Mouse (Mus musculus): ENCODE results near the gene 9130008F23Rik. TPM values are rescaled to one million over a fixed set of nuclear protein-coding genes. Genes with fewer than 3 reads are reported as not detected.

Gene 9130008F23Rik
- polyA plus RNA-seq (2012; rRNA removed) (0.28 and 0.55 TPM in 2 replicates), polyA plus RNA-seq (2014; fragmentation: Nextera tagmentation; extraction: Ambion mirVana) (0.08 and 0.48 TPM in 2 replicates)

- TF ChIP-seq CTCF (IDR thresholded peaks at IDR 0.05; ENCODE audit: low read depth) (no peak), EP300 (IDR thresholded peaks at IDR 0.05; ENCODE audit: low read depth) (no peak)
- peaks cover 0 to 4% of the 10 kb centered on the region in 2 experiments; a peak in 2 of 4 replicates for H3K4me1 ChIP-seq (replicated peaks; ENCODE audit: control insufficient read depth in 2 of 2, insufficient read depth in 2 of 2, low read length in 1 of 2)
- WGBS (ENCODE audit: insufficient replicate concordance): under 1% methylated on average over 40 of the region's 40 CpGs
Measured at GRCm38 (mm10) chr17:40879924-40880691, at the start of gene 9130008F23Rik. Gene 9130008F23Rik, minus strand, starts transcription at chr17:40880559.

GRCm38 (mm10) chr17:40915499-40915898 lies 35.1 kb upstream of the 9130008F23Rik start:
- Histone ChIP-seq H3K4me3 (ENCODE audit: insufficient read depth in 1 of 2, low read depth in 2 of 2, low read length in 2 of 2) (no peak overlapping the region), H3K27me3 (ENCODE audit: control insufficient read depth, insufficient read depth, low read length) (no peaks in the 10 kb centered on the region), H3K4me1 (replicated peaks; ENCODE audit: control insufficient read depth in 2 of 2, insufficient read depth in 2 of 2, low read length in 1 of 2) (no peaks in the 10 kb centered on the region), H3K9ac (replicated peaks) (no peak overlapping the region), H3K27ac (no peak overlapping the region), H3K36me3 (replicated peaks; ENCODE audit: control insufficient read depth, insufficient read depth, low read depth) (no peaks in the 10 kb centered on the region), H3K4me2 (ENCODE audit: low read depth) (no peak overlapping the region), H3K9me3 (ENCODE audit: control insufficient read depth, low read length) (no peaks in the 10 kb centered on the region)
- 77% methylated on average over 1 of the region's 2 CpGs for WGBS (ENCODE audit: insufficient replicate concordance)
- ATAC-seq (ENCODE audit: insufficient read depth) (no peak), DNase-seq (ENCODE audit: low read depth in 3 of 3, low spot score in 3 of 3) (no peak)
- TF ChIP-seq EP300 (IDR thresholded peaks at IDR 0.05; ENCODE audit: low read depth) (no peak), CTCF (IDR thresholded peaks at IDR 0.05; ENCODE audit: low read depth) (no peak)

More at GRCm38 (mm10) chr17:40879924-40880691, at the start of gene 9130008F23Rik:
- no peaks in the 10 kb centered on the region for H3K9me3 ChIP-seq (ENCODE audit: control insufficient read depth, low read length)
- no peaks in the 10 kb centered on the region for H3K27me3 ChIP-seq (ENCODE audit: control insufficient read depth, insufficient read depth, low read length)
- peak within 1 kb of the TSS; percentile 79 for H3K9ac ChIP-seq (replicated peaks)
- no peaks in the 10 kb centered on the region for H3K36me3 ChIP-seq (replicated peaks; ENCODE audit: control insufficient read depth, insufficient read depth, low read depth)
- peak within 1 kb of the TSS; percentile 77 for H3K4me2 ChIP-seq (ENCODE audit: low read depth)
- ATAC-seq (ENCODE audit: insufficient read depth) (peak; percentile 82), DNase-seq (ENCODE audit: low read depth in 3 of 3, low spot score in 3 of 3) (peak in 2 of 3 experiments; percentile 26 to 51)
- H3K27ac ChIP-seq: no peak within 1 kb of the TSS
- H3K4me3 ChIP-seq (ENCODE audit: insufficient read depth in 1 of 2, low read depth in 2 of 2, low read length in 2 of 2): peak within 1 kb of the TSS; percentile 87 to 91

GRCm38 (mm10) chr17:40914250-40914649 lies 33.9 kb upstream of the 9130008F23Rik start, which contains the start of gene Glyatl3:
Gene Glyatl3, minus strand, starts transcription at chr17:40914350.
- ATAC-seq (ENCODE audit: insufficient read depth): no peak
- TF ChIP-seq EP300 (IDR thresholded peaks at IDR 0.05; ENCODE audit: low read depth) (no peak), CTCF (IDR thresholded peaks at IDR 0.05; ENCODE audit: low read depth) (no peak)
- H3K27me3 ChIP-seq (ENCODE audit: control insufficient read depth, insufficient read depth, low read length): no peaks in the 10 kb centered on the region

GRCm38 (mm10) chr17:40904721-40905154 lies 24.4 kb upstream of the 9130008F23Rik start:
- Histone ChIP-seq H3K36me3 (replicated peaks; ENCODE audit: control insufficient read depth, insufficient read depth, low read depth) (no peaks in the 10 kb centered on the region), H3K9ac (replicated peaks) (no peak overlapping the region), H3K4me3 (ENCODE audit: insufficient read depth in 1 of 2, low read depth in 2 of 2, low read length in 2 of 2) (no peak overlapping the region), H3K27ac (no peak overlapping the region), H3K9me3 (ENCODE audit: control insufficient read depth, low read length) (no peaks in the 10 kb centered on the region), H3K4me1 (replicated peaks; ENCODE audit: control insufficient read depth in 2 of 2, insufficient read depth in 2 of 2, low read length in 1 of 2) (peaks cover 0 to 9% of the 10 kb centered on the region in 2 experiments; a peak in 2 of 4 replicates), H3K4me2 (ENCODE audit: low read depth) (peak overlapping the region; percentile 15; the same call in 1 of the 2 replicates), H3K27me3 (ENCODE audit: control insufficient read depth, insufficient read depth, low read length) (no peaks in the 10 kb centered on the region)
- ATAC-seq (ENCODE audit: insufficient read depth) (no peak), DNase-seq (ENCODE audit: low read depth in 3 of 3, low spot score in 3 of 3) (no peak)
- TF ChIP-seq EP300 (IDR thresholded peaks at IDR 0.05; ENCODE audit: low read depth) (no peak), CTCF (IDR thresholded peaks at IDR 0.05; ENCODE audit: low read depth) (no peak)
- WGBS (ENCODE audit: insufficient replicate concordance): 10% methylated on average over 14 of the region's 14 CpGs

More at GRCm38 (mm10) chr17:40914250-40914649, 33.9 kb upstream of the 9130008F23Rik start, which contains the start of gene Glyatl3:
- Histone ChIP-seq H3K27ac (no peak within 1 kb of the TSS), H3K36me3 (replicated peaks; ENCODE audit: control insufficient read depth, insufficient read depth, low read depth) (no peaks in the 10 kb centered on the region), H3K4me2 (ENCODE audit: low read depth) (no peak within 1 kb of the TSS), H3K4me3 (ENCODE audit: insufficient read depth in 1 of 2, low read depth in 2 of 2, low read length in 2 of 2) (no peak within 1 kb of the TSS), H3K4me1 (replicated peaks; ENCODE audit: control insufficient read depth in 2 of 2, insufficient read depth in 2 of 2, low read length in 1 of 2) (no peaks in the 10 kb centered on the region), H3K9me3 (ENCODE audit: control insufficient read depth, low read length) (no peaks in the 10 kb centered on the region), H3K9ac (replicated peaks) (no peak within 1 kb of the TSS)
- no peak for DNase-seq (ENCODE audit: low read depth in 3 of 3, low spot score in 3 of 3)
- 79% methylated on average over 2 of the region's 2 CpGs for WGBS (ENCODE audit: insufficient replicate concordance)

GRCm38 (mm10) chr17:40904056-40904597 lies 23.8 kb upstream of the 9130008F23Rik start:
- DNase-seq (ENCODE audit: low read depth in 3 of 3, low spot score in 3 of 3) (no peak), ATAC-seq (ENCODE audit: insufficient read depth) (no peak)
- Histone ChIP-seq H3K9me3 (ENCODE audit: control insufficient read depth, low read length) (no peaks in the 10 kb centered on the region), H3K4me2 (ENCODE audit: low read depth) (no peak overlapping the region), H3K27me3 (ENCODE audit: control insufficient read depth, insufficient read depth, low read length) (no peaks in the 10 kb centered on the region), H3K36me3 (replicated peaks; ENCODE audit: control insufficient read depth, insufficient read depth, low read depth) (no peaks in the 10 kb centered on the region), H3K27ac (no peak overlapping the region), H3K4me3 (ENCODE audit: insufficient read depth in 1 of 2, low read depth in 2 of 2, low read length in 2 of 2) (no peak overlapping the region), H3K9ac (replicated peaks) (no peak overlapping the region), H3K4me1 (replicated peaks; ENCODE audit: control insufficient read depth in 2 of 2, insufficient read depth in 2 of 2, low read length in 1 of 2) (peaks cover 0 to 12% of the 10 kb centered on the region in 2 experiments; a peak in 2 of 4 replicates)
- TF ChIP-seq CTCF (IDR thresholded peaks at IDR 0.05; ENCODE audit: low read depth) (no peak), EP300 (IDR thresholded peaks at IDR 0.05; ENCODE audit: low read depth) (no peak)
- 15% methylated on average over 11 of the region's 11 CpGs for WGBS (ENCODE audit: insufficient replicate concordance)

Data from liver, embryonic 14.5 days (tissue).